Mouse (Mus musculus): ENCODE results near the gene Mapk8. TPM values are rescaled to one million over a fixed set of nuclear protein-coding genes. Genes with fewer than 3 reads are reported as not detected.
A peak's percentile ranks its signal among the peaks of the same experiment; 100 is the strongest.

Gene Mapk8
- total and polyA plus RNA-seq, 3 experiments = 6.9 to 42.2 (median 31.9) TPM

DNA sequence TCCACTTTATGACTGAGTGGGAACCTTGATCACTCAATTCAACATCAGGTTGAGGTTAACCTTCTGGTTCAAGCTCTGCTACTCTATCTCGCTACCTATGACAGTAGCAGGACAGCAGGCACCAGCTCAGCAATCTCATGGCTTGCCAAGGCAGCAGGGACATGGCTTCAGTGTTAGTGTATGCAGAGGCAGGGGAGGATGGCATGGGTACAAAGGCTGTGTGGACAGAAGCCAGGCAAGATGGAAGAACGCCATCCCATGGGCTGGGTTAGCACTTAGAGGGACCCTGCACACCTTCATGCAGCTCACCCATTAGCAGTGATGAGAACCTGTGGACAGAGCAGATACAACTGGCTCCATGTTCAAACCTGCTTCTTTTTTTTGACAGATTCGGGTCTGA is 69.7 kb downstream of the Mapk8 start:
- H3K9me3 ChIP-seq (replicated peaks) = no peaks in the 10 kb centered on the region
- ATAC-seq (ENCODE audit: extremely low read depth, insufficient number of reproducible peaks, low FRiP score, poor library complexity, severe bottlenecking) = no peak
- TF ChIP-seq GATA2 (IDR thresholded peaks at IDR 0.05; ENCODE audit: borderline replicate concordance, low read depth, low read length) = no peak
- TF ChIP-seq GATA1 (IDR thresholded peaks at IDR 0.05; ENCODE audit: borderline replicate concordance, low read length) = no peak
- no peak for TF ChIP-seq POLR2AphosphoS5 (IDR thresholded peaks at IDR 0.05; ENCODE audit: insufficient replicate concordance, low read depth, low read length)
- TF ChIP-seq CTCF (IDR thresholded peaks at IDR 0.05; ENCODE audit: low read depth, low read length) = no peak
- TF ChIP-seq TAL1 (conservative IDR thresholded peaks at IDR 0.05; ENCODE audit: low read depth, low read length) = no peak
- peaks cover 35% of the 10 kb centered on the region for H3K36me3 ChIP-seq (replicated peaks)
- H3K4me1 ChIP-seq (ENCODE audit: insufficient read depth, low read depth, low read length) = peaks cover 10% of the 10 kb centered on the region
- H3K27me3 ChIP-seq (ENCODE audit: insufficient read depth, low read length) = no peaks in the 10 kb centered on the region
- DNase-seq (ENCODE audit: low spot score) = no peak
- no peak overlapping the region for H3K4me3 ChIP-seq (ENCODE audit: low read depth, low read length)

DNA sequence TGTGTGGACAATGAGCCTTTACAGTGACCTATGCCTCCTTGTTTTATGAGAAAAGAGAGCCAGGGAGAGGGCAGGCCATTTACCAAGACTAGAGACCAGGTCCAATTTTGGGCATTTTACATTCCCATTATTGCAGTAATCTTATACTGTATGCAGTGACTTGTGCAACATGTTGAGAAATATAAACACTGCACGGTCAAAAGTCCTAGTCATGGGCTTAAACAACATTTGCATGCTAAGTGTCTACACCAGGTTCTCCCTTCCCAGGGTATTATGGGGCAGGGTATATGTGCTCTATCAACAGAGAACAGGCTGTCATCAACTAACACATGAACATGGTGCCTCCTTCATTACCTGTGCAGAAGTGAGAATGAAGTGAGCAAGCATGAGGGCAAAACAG is 72.9 kb downstream of the Mapk8 start:
- H3K27me3 ChIP-seq (ENCODE audit: insufficient read depth, low read length) = no peaks in the 10 kb centered on the region
- TF ChIP-seq TAL1 (conservative IDR thresholded peaks at IDR 0.05; ENCODE audit: low read depth, low read length) = no peak
- TF ChIP-seq GATA2 (IDR thresholded peaks at IDR 0.05; ENCODE audit: borderline replicate concordance, low read depth, low read length) = no peak
- TF ChIP-seq GATA1 (IDR thresholded peaks at IDR 0.05; ENCODE audit: borderline replicate concordance, low read length) = no peak
- ATAC-seq (ENCODE audit: extremely low read depth, insufficient number of reproducible peaks, low FRiP score, poor library complexity, severe bottlenecking) = no peak
- no peaks in the 10 kb centered on the region for H3K9me3 ChIP-seq (replicated peaks)
- peaks cover 24% of the 10 kb centered on the region for H3K36me3 ChIP-seq (replicated peaks)
- H3K4me1 ChIP-seq (ENCODE audit: insufficient read depth, low read depth, low read length) = peaks cover 7% of the 10 kb centered on the region
- no peak for DNase-seq (ENCODE audit: low spot score)
- no peak overlapping the region for H3K4me3 ChIP-seq (ENCODE audit: low read depth, low read length)

DNA sequence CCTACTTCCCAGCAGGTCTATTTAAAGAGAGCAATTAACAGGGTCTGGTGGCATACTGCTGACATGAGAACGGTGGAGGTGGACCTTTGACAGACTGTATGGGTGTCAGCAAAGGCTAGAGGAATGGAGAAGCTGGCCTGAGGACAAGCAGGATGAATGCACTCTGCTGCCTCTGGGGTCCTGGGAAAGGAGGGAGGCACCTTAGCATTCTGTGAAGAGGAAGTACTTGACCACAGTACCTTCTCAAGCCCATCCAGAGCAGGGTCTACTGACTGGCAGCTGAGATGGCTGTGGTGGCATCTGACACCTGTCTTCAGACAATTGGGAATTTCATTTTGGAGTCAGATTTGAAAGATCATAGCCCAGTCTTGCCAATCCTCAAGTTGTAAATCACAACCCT is 73.7 kb downstream of the Mapk8 start:
- H3K27me3 ChIP-seq (ENCODE audit: insufficient read depth, low read length) = no peaks in the 10 kb centered on the region
- no peak for ATAC-seq (ENCODE audit: extremely low read depth, insufficient number of reproducible peaks, low FRiP score, poor library complexity, severe bottlenecking)
- TF ChIP-seq GATA2 (IDR thresholded peaks at IDR 0.05; ENCODE audit: borderline replicate concordance, low read depth, low read length) (no peak), GATA1 (IDR thresholded peaks at IDR 0.05; ENCODE audit: borderline replicate concordance, low read length) (no peak), TAL1 (conservative IDR thresholded peaks at IDR 0.05; ENCODE audit: low read depth, low read length) (no peak), CTCF (IDR thresholded peaks at IDR 0.05; ENCODE audit: low read depth, low read length) (no peak), POLR2AphosphoS5 (IDR thresholded peaks at IDR 0.05; ENCODE audit: insufficient replicate concordance, low read depth, low read length) (no peak)
- H3K36me3 ChIP-seq (replicated peaks) = peaks cover 21% of the 10 kb centered on the region
- H3K4me1 ChIP-seq (ENCODE audit: insufficient read depth, low read depth, low read length) = no peaks in the 10 kb centered on the region
- no peak overlapping the region for H3K4me3 ChIP-seq (ENCODE audit: low read depth, low read length)
- no peaks in the 10 kb centered on the region for H3K9me3 ChIP-seq (replicated peaks)
- DNase-seq (ENCODE audit: low spot score) = no peak

DNA sequence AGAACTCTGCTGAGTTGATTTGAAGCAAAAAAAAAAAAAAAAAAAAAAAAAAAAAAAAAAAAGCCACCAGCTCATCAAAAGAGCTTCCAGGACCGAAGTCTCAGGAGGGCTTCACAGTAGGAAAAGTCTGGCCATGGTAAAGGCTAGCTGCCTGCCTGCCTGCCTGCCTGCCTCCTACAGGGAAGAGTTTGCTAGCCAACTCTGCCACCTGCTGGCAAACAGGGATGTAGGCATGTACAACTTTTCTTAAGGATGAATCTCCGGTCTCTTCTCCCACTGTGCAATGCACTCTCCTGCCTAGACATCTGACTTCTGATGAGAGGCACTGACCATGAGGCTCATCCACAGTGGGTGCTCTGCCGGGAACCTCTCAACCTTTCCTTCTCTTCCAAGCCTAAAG is 75.7 kb downstream of the Mapk8 start:
- Histone ChIP-seq H3K9me3 (replicated peaks) (peaks cover 9% of the 10 kb centered on the region), H3K27me3 (ENCODE audit: insufficient read depth, low read length) (no peaks in the 10 kb centered on the region), H3K4me3 (ENCODE audit: low read depth, low read length) (no peak overlapping the region), H3K36me3 (replicated peaks) (peaks cover 11% of the 10 kb centered on the region), H3K4me1 (ENCODE audit: insufficient read depth, low read depth, low read length) (no peaks in the 10 kb centered on the region)
- peak; percentile 28; the same call in 1 of the 2 replicates for TF ChIP-seq CTCF (IDR thresholded peaks at IDR 0.05; ENCODE audit: low read depth, low read length)
- no peak for TF ChIP-seq GATA1 (IDR thresholded peaks at IDR 0.05; ENCODE audit: borderline replicate concordance, low read length)
- DNase-seq (ENCODE audit: low spot score) (peak; percentile 15), ATAC-seq (ENCODE audit: extremely low read depth, insufficient number of reproducible peaks, low FRiP score, poor library complexity, severe bottlenecking) (peak; percentile 45; the same call in 1 of the 2 replicates)

DNA sequence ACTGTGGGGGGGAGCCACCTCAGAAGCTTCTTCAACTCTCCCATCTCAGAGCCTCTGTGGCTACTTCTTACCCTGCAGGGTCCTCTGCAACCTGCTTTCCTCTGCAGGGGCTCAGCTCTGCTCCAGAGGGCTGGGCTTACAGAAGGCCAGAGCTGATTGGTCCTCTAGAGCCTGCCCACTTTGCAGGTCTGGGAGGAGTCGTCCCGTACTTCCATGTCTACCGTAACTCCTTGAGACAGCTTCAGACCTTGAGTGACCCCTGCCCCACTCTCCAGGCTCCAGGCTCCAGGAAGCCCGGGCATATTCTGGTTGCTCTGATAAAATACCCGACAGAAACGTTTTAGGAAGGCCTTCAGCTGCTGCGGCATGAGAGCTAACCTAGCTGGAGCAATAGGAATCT is 76.9 kb downstream of the Mapk8 start:
- ATAC-seq (ENCODE audit: extremely low read depth, insufficient number of reproducible peaks, low FRiP score, poor library complexity, severe bottlenecking) (no peak), DNase-seq (ENCODE audit: low spot score) (no peak)
- TF ChIP-seq GATA1 (IDR thresholded peaks at IDR 0.05; ENCODE audit: borderline replicate concordance, low read length) (no peak), CTCF (IDR thresholded peaks at IDR 0.05; ENCODE audit: low read depth, low read length) (no peak), TAL1 (conservative IDR thresholded peaks at IDR 0.05; ENCODE audit: low read depth, low read length) (no peak), GATA2 (IDR thresholded peaks at IDR 0.05; ENCODE audit: borderline replicate concordance, low read depth, low read length) (no peak), POLR2AphosphoS5 (IDR thresholded peaks at IDR 0.05; ENCODE audit: insufficient replicate concordance, low read depth, low read length) (no peak)
- Histone ChIP-seq H3K4me3 (ENCODE audit: low read depth, low read length) (no peak overlapping the region), H3K27me3 (ENCODE audit: insufficient read depth, low read length) (no peaks in the 10 kb centered on the region), H3K36me3 (replicated peaks) (no peaks in the 10 kb centered on the region), H3K9me3 (replicated peaks) (peaks cover 13% of the 10 kb centered on the region), H3K4me1 (ENCODE audit: insufficient read depth, low read depth, low read length) (no peaks in the 10 kb centered on the region)

DNA sequence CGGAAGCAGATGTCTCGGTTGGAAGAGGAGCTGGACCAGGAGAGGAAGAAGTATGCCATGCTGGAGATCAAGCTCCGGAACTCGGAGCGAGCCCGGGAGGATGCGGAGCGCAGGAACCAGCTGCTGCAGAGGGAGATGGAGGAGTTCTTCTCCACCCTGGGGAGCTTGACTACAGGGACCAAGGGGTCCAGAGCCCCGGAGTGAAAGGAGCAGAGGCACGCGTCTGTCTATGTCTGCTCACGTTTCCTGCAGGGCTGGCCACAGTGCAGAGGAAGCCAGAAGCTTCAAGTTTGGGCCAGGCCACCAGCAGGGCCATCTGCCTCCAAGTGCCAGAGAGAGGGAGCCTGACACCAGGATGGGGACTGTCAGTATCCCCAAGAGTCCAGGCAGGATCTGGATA is 77.6 kb downstream of the Mapk8 start:
- no peaks in the 10 kb centered on the region for H3K36me3 ChIP-seq (replicated peaks)

More for the DNA sequence above, 77.6 kb downstream of the Mapk8 start:
- no peak for TF ChIP-seq GATA2 (IDR thresholded peaks at IDR 0.05; ENCODE audit: borderline replicate concordance, low read depth, low read length)
- no peak for TF ChIP-seq POLR2AphosphoS5 (IDR thresholded peaks at IDR 0.05; ENCODE audit: insufficient replicate concordance, low read depth, low read length)
- no peak for TF ChIP-seq CTCF (IDR thresholded peaks at IDR 0.05; ENCODE audit: low read depth, low read length)
- TF ChIP-seq GATA1 (IDR thresholded peaks at IDR 0.05; ENCODE audit: borderline replicate concordance, low read length) = no peak
- no peaks in the 10 kb centered on the region for H3K4me1 ChIP-seq (ENCODE audit: insufficient read depth, low read depth, low read length)
- ATAC-seq (ENCODE audit: extremely low read depth, insufficient number of reproducible peaks, low FRiP score, poor library complexity, severe bottlenecking) = no peak
- H3K27me3 ChIP-seq (ENCODE audit: insufficient read depth, low read length) = no peaks in the 10 kb centered on the region
- H3K9me3 ChIP-seq (replicated peaks) = peaks cover 16% of the 10 kb centered on the region
- no peak overlapping the region for H3K4me3 ChIP-seq (ENCODE audit: low read depth, low read length)
- no peak for DNase-seq (ENCODE audit: low spot score)

Data from G1E (cell line).